Mouse (Mus musculus) gastrocnemius, adult 2 months (tissue): Measurements from ENCODE around the gene Gm20683. TPM values are rescaled to one million over a fixed set of nuclear protein-coding genes. Genes with fewer than 3 reads are reported as not detected.
A peak's percentile ranks its signal among the peaks of the same experiment; 100 is the strongest.

Source experiments
- DNase-seq: peaks from one replicate; pipeline ENCODE4 v3.0.0; 2022
- H3K27ac ChIP-seq: fragments of 200-600 bp; 2 replicates; pipeline ENCODE4 v1.8.1; 2022; ENCODE audit warnings: mild to moderate bottlenecking
- H3K4me3 ChIP-seq: fragments of 200-600 bp; 2 replicates; pipeline ENCODE4 v1.8.1; 2022; ENCODE audit warnings: mild to moderate bottlenecking, moderate library complexity
- CTCF ChIP-seq: fragments of 200-600 bp; IDR thresholded peaks from 2 replicates; pipeline ENCODE4 v1.8.1; 2022; ENCODE audit warnings: antibody characterized with exemption, mild to moderate bottlenecking, moderate library complexity
- intact Hi-C: fragments of 180-260 bp; cut with DNase I; formaldehyde crosslinking; loops from one replicate; pipeline ENCODE4 v1.15.1; 2025
- total RNA-seq, 2 experiments: library from RNA; stranded (reverse); gene quantifications; 2 replicates each; pipeline ENCODE4 v1.2.3; 2021

Gm20683 gene
- total RNA-seq, 2 experiments from 2014 or later: 13.0 to 15.9 TPM

- Histone ChIP-seq H3K4me3 (no peak overlapping the region), H3K27ac (no peak overlapping the region)
- no peak for DNase-seq
- no peak for TF ChIP-seq CTCF
- intact Hi-C loops: loop anchor here (2.0 kb wide), 1 partner anchor 15 kb away; the partner anchor contains the start of gene Rhot2
These were observed 18.7 kb upstream of the Gm20683 start for GRCm38 (mm10) chr17:25860229-25860628.

GRCm38 (mm10) chr17:25844396-25844901, 2.9 kb upstream of the Gm20683 start, which contains the start of gene Rhot2:
Gene Rhot2, minus strand, starts transcription at chr17:25844851.
- H3K4me3 ChIP-seq: peak within 1 kb of the TSS; percentile 98
- intact Hi-C loops: loop anchor here (2.0 kb wide), 1 partner anchor 16 kb away; the partner anchor contains the start of gene Wdr90
- peak; percentile 98 for DNase-seq
- peak; percentile 59 for TF ChIP-seq CTCF
- peak within 1 kb of the TSS; percentile 97 for H3K27ac ChIP-seq

GRCm38 (mm10) chr17:25843636-25844395, 2.3 kb upstream of the Gm20683 start:
- DNase-seq: no peak
- no peak for TF ChIP-seq CTCF
- intact Hi-C loops: loop anchor here (2.0 kb wide), 1 partner anchor 17 kb away; the partner anchor contains the start of gene Wdr90
- peak overlapping the region; percentile 98 for H3K4me3 ChIP-seq
- H3K27ac ChIP-seq: peak overlapping the region; percentile 97

GRCm38 (mm10) chr17:25843122-25843521, 1.6 kb upstream of the Gm20683 start:
- peak overlapping the region; percentile 98 for H3K4me3 ChIP-seq
- DNase-seq: peak; percentile 38
- TF ChIP-seq CTCF: no peak
- H3K27ac ChIP-seq: peak overlapping the region; percentile 97
- intact Hi-C loops: no loop called here

- no peak overlapping the region for H3K4me3 ChIP-seq
- no peak for TF ChIP-seq CTCF
- intact Hi-C loops: no loop called here
- DNase-seq: no peak
- no peak overlapping the region for H3K27ac ChIP-seq
These were observed 946 bp upstream of the Gm20683 start for GRCm38 (mm10) chr17:25842509-25842908.

GRCm38 (mm10) chr17:25840519-25840918, 1.0 kb downstream of the Gm20683 start:
- DNase-seq: no peak
- Histone ChIP-seq H3K27ac (peak overlapping the region; percentile 99), H3K4me3 (no peak overlapping the region)
- intact Hi-C loops: no loop called here
- no peak for TF ChIP-seq CTCF

GRCm38 (mm10) chr17:25839455-25840235, 1.9 kb downstream of the Gm20683 start:
- TF ChIP-seq CTCF: no peak
- intact Hi-C loops: no loop called here
- Histone ChIP-seq H3K4me3 (peak overlapping the region; percentile 28), H3K27ac (peak overlapping the region; percentile 99)
- no peak for DNase-seq

GRCm38 (mm10) chr17:25838904-25839303, 2.7 kb downstream of the Gm20683 start:
- peak; percentile 65 for DNase-seq
- Histone ChIP-seq H3K4me3 (peak overlapping the region; percentile 28), H3K27ac (peak overlapping the region; percentile 99)
- TF ChIP-seq CTCF: no peak
- intact Hi-C loops: no loop called here

- DNase-seq: peak; percentile 40
- Histone ChIP-seq H3K27ac (peak overlapping the region; percentile 99), H3K4me3 (peak overlapping the region; percentile 95)
- no peak for TF ChIP-seq CTCF
- intact Hi-C loops: no loop called here
These were observed 4.0 kb downstream of the Gm20683 start for GRCm38 (mm10) chr17:25837533-25837932.

GRCm38 (mm10) chr17:25837076-25837410, 4.5 kb downstream of the Gm20683 start, which contains the start of gene Rhbdl1:
Gene Rhbdl1, minus strand, starts transcription at chr17:25837295.
- no peak for TF ChIP-seq CTCF
- intact Hi-C loops: no loop called here
- Histone ChIP-seq H3K4me3 (peak within 1 kb of the TSS; percentile 95), H3K27ac (peak within 1 kb of the TSS; percentile 99)
- DNase-seq: peak; percentile 93

- TF ChIP-seq CTCF: no peak
- intact Hi-C loops: no loop called here
- peak; percentile 66 for DNase-seq
- H3K4me3 ChIP-seq: peak overlapping the region; percentile 95
- H3K27ac ChIP-seq: peak overlapping the region; percentile 99
These were observed 5.0 kb downstream of the Gm20683 start for GRCm38 (mm10) chr17:25836397-25837075.

- TF ChIP-seq CTCF: no peak
- intact Hi-C loops: no loop called here
- no peak for DNase-seq
- H3K4me3 ChIP-seq: peak overlapping the region; percentile 95
- peak overlapping the region; percentile 99 for H3K27ac ChIP-seq
These were observed 5.7 kb downstream of the Gm20683 start for GRCm38 (mm10) chr17:25835816-25836215.
